Mouse (Mus musculus) forebrain, postnatal 0 days (tissue): ENCODE data around the gene Gna13. TPM values are rescaled to one million over a fixed set of nuclear protein-coding genes. Genes with fewer than 3 reads are reported as not detected.

ENCODE experiments used
- ATAC-seq: fragments of 200-750 bp; cut with Nextera tagmentation; 2 replicates; pipeline ENCODE4 v1.8.0; 2017; ENCODE audit warnings: mild to moderate bottlenecking, moderate library complexity
- DNase-seq: peaks from one replicate; pipeline ENCODE4 v3.0.0-alpha.2; 2015
- H3K27ac ChIP-seq: fragments of 300-500 bp; sonication (generic); 2 replicates; pipeline ENCODE4 v1.5.1; 2014; ENCODE audit warnings: low read depth, mild to moderate bottlenecking, antibody characterized with exemption, low read length, moderate library complexity, mixed read lengths
- H3K27me3 ChIP-seq: fragments of 300-500 bp; sonication (generic); 2 replicates; pipeline ENCODE4 v1.6.1; 2014; ENCODE audit warnings: mild to moderate bottlenecking, low read length, mixed read lengths; ENCODE audit not compliant: insufficient read depth
- H3K36me3 ChIP-seq: fragments of 300-500 bp; sonication (generic); 2 replicates; pipeline ENCODE4 v1.6.1; 2014; ENCODE audit warnings: mild to moderate bottlenecking, moderate library complexity; ENCODE audit not compliant: insufficient read depth
- H3K4me1 ChIP-seq: fragments of 300-500 bp; sonication (generic); 2 replicates; pipeline ENCODE4 v1.6.1; 2014; ENCODE audit warnings: antibody characterized with exemption; ENCODE audit not compliant: insufficient read depth
- H3K4me2 ChIP-seq: fragments of 300-500 bp; sonication (generic); 2 replicates; pipeline ENCODE4 v1.6.1; 2014; ENCODE audit warnings: low read depth, mild to moderate bottlenecking, moderate library complexity
- H3K4me3 ChIP-seq: fragments of 300-500 bp; sonication (generic); 2 replicates; pipeline ENCODE4 v1.5.1; 2014; ENCODE audit warnings: low read depth, low read length, mixed read lengths
- H3K9ac ChIP-seq: fragments of 300-500 bp; sonication (generic); 2 replicates; pipeline ENCODE4 v1.6.1; 2014; ENCODE audit warnings: mild to moderate bottlenecking
- H3K9me3 ChIP-seq: fragments of 300-500 bp; sonication (generic); 2 replicates; pipeline ENCODE4 v1.6.1; 2016; ENCODE audit warnings: low read length
- CTCF ChIP-seq: sonication (generic); IDR thresholded peaks from 2 replicates; pipeline ENCODE4 v1.5.1; 2016; ENCODE audit warnings: antibody characterized with exemption, control low read depth, low read depth
- WGBS: fragments of 180-500 bp; shearing (Covaris S2); extraction: QIAGEN DNeasy Blood & Tissue Kit; methylation state at CpG from one replicate; pipeline ENCODE4 v1.1.7; 2014; 5-methylcytosine and 5-hydroxymethylcytosine counted together
- polyA plus RNA-seq: library from polyadenylated mRNA; unstranded; fragments of >200 nt; fragmentation: Nextera tagmentation; extraction: Ambion mirVana; gene quantifications from 2 replicates; pipeline ENCODE4 v1.2.1, GENCODE M21; 2015
- total RNA-seq: library from RNA; depleted of rRNA; stranded (reverse); fragments of >200 nt; gene quantifications from 2 replicates; pipeline ENCODE4 v1.2.3, GENCODE M21; 2014

Gna13 gene
- total and polyA plus RNA-seq, 2 experiments from 2014 or later: 30.4 to 52.2 TPM

GRCm38 (mm10) chr11:109421205-109421604 lies 58.6 kb downstream of the Gna13 start:
- TF ChIP-seq CTCF: no peak
- ATAC-seq (no peak), DNase-seq (no peak)
- 82% methylated on average over 5 of the region's 5 CpGs for WGBS
- no peaks in the 10 kb centered on the region for H3K36me3 ChIP-seq
- H3K27me3 ChIP-seq: no peaks in the 10 kb centered on the region
- no peak overlapping the region for H3K27ac ChIP-seq
- H3K9me3 ChIP-seq: no peaks in the 10 kb centered on the region
- no peak overlapping the region for H3K4me2 ChIP-seq
- H3K4me3 ChIP-seq: no peak overlapping the region
- peaks cover 5% of the 10 kb centered on the region; the same call in 1 of the 2 replicates for H3K4me1 ChIP-seq
- no peak overlapping the region for H3K9ac ChIP-seq

- WGBS: 98% methylated on average over 4 of the region's 4 CpGs
- ATAC-seq: no peak
- no peak for DNase-seq
Observed at GRCm38 (mm10) chr11:109422263-109422662, 59.6 kb downstream of the Gna13 start.

GRCm38 (mm10) chr11:109423294-109423693 lies 60.7 kb downstream of the Gna13 start:
- no peak for TF ChIP-seq CTCF
- no peaks in the 10 kb centered on the region for H3K27me3 ChIP-seq
- DNase-seq (no peak), ATAC-seq (no peak)
- no peak overlapping the region for H3K4me3 ChIP-seq
- no peak overlapping the region for H3K9ac ChIP-seq
- H3K4me2 ChIP-seq: no peak overlapping the region
- no peaks in the 10 kb centered on the region for H3K36me3 ChIP-seq
- H3K27ac ChIP-seq: no peak overlapping the region
- WGBS: 61% methylated on average over 1 of the region's 1 CpGs
- H3K9me3 ChIP-seq: no peaks in the 10 kb centered on the region
- H3K4me1 ChIP-seq: peaks cover 5% of the 10 kb centered on the region; the same call in 1 of the 2 replicates

More at GRCm38 (mm10) chr11:109422263-109422662, 59.6 kb downstream of the Gna13 start:
- Histone ChIP-seq H3K9me3 (no peaks in the 10 kb centered on the region), H3K27ac (no peak overlapping the region), H3K4me3 (no peak overlapping the region), H3K9ac (no peak overlapping the region), H3K4me1 (peaks cover 5% of the 10 kb centered on the region; the same call in 1 of the 2 replicates), H3K36me3 (no peaks in the 10 kb centered on the region), H3K4me2 (no peak overlapping the region), H3K27me3 (no peaks in the 10 kb centered on the region)
- no peak for TF ChIP-seq CTCF

- H3K27me3 ChIP-seq: no peaks in the 10 kb centered on the region
- H3K36me3 ChIP-seq: peaks cover 18% of the 10 kb centered on the region
- peak within 1 kb of the TSS; percentile 64 for H3K9ac ChIP-seq
- peak within 1 kb of the TSS; percentile 80 for H3K27ac ChIP-seq
- H3K4me1 ChIP-seq: peaks cover 5% of the 10 kb centered on the region; the same call in 1 of the 2 replicates
- 1% methylated on average over 65 of the region's 65 CpGs for WGBS
- peak; percentile 94 for ATAC-seq
- H3K4me3 ChIP-seq: peak within 1 kb of the TSS; percentile 62
- peak; percentile 86 for TF ChIP-seq CTCF
- peak; percentile 98 for DNase-seq
- H3K4me2 ChIP-seq: peak within 1 kb of the TSS; percentile 55
- H3K9me3 ChIP-seq: no peaks in the 10 kb centered on the region
Observed at GRCm38 (mm10) chr11:109425392-109426271, 63.0 kb downstream of the Gna13 start, which contains the start of gene Amz2. Amz2 (plus strand) TSS chr11:109425946.

- Histone ChIP-seq H3K9ac (peak overlapping the region; percentile 64), H3K4me1 (peaks cover 5% of the 10 kb centered on the region; the same call in 1 of the 2 replicates), H3K4me3 (peak overlapping the region; percentile 62), H3K4me2 (peak overlapping the region; percentile 55), H3K36me3 (peaks cover 18% of the 10 kb centered on the region), H3K27me3 (no peaks in the 10 kb centered on the region), H3K27ac (peak overlapping the region; percentile 80), H3K9me3 (no peaks in the 10 kb centered on the region)
- no peak for TF ChIP-seq CTCF
- ATAC-seq (no peak), DNase-seq (no peak)
- WGBS: 1% methylated on average over 11 of the region's 11 CpGs
Observed at GRCm38 (mm10) chr11:109426272-109426586, 63.6 kb downstream of the Gna13 start.

- no peak overlapping the region for H3K4me2 ChIP-seq
- no peak for DNase-seq
- no peaks in the 10 kb centered on the region for H3K9me3 ChIP-seq
- H3K4me1 ChIP-seq: peaks cover 5% of the 10 kb centered on the region; the same call in 1 of the 2 replicates
- no peaks in the 10 kb centered on the region for H3K27me3 ChIP-seq
- TF ChIP-seq CTCF: no peak
- H3K27ac ChIP-seq: no peak overlapping the region
- H3K4me3 ChIP-seq: no peak overlapping the region
- ATAC-seq: no peak
- WGBS: 98% methylated on average over 5 of the region's 5 CpGs
- H3K9ac ChIP-seq: no peak overlapping the region
- H3K36me3 ChIP-seq: peaks cover 21% of the 10 kb centered on the region
Observed at GRCm38 (mm10) chr11:109427353-109427752, 64.7 kb downstream of the Gna13 start.

GRCm38 (mm10) chr11:109434233-109434798 lies 71.7 kb downstream of the Gna13 start:
- DNase-seq: no peak
- H3K36me3 ChIP-seq: peaks cover 50% of the 10 kb centered on the region
- H3K9ac ChIP-seq: no peak overlapping the region
- ATAC-seq: no peak
- 94% methylated on average over 16 of the region's 16 CpGs for WGBS
- H3K4me1 ChIP-seq: no peaks in the 10 kb centered on the region
- H3K27ac ChIP-seq: no peak overlapping the region
- no peak overlapping the region for H3K4me2 ChIP-seq
- no peak overlapping the region for H3K4me3 ChIP-seq
- no peaks in the 10 kb centered on the region for H3K27me3 ChIP-seq
- H3K9me3 ChIP-seq: no peaks in the 10 kb centered on the region
- TF ChIP-seq CTCF: no peak
